Mouse (Mus musculus) hindbrain, embryonic 10.5 days (tissue): ENCODE data around the gene Tnfrsf25. TPM values are rescaled to one million over a fixed set of nuclear protein-coding genes. Genes with fewer than 3 reads are reported as not detected.
A peak's percentile ranks its signal among the peaks of the same experiment; 100 is the strongest.

ENCODE experiments used
- DNase-seq: peaks from one replicate; pipeline ENCODE4 v3.0.0-alpha.2; 2017; ENCODE audit warnings: low spot score
- H3K27ac ChIP-seq: fragments of 300-500 bp; sonication (generic); 2 replicates; pipeline ENCODE4 v1.5.1; 2016; ENCODE audit warnings: mild to moderate bottlenecking, moderate library complexity
- H3K27me3 ChIP-seq: fragments of 300-500 bp; sonication (generic); 2 replicates; pipeline ENCODE4 v1.6.1; 2016; ENCODE audit warnings: mild to moderate bottlenecking; ENCODE audit not compliant: poor library complexity, insufficient read depth, severe bottlenecking
- H3K36me3 ChIP-seq: fragments of 300-500 bp; sonication (generic); 2 replicates; pipeline ENCODE4 v1.6.1; 2016; ENCODE audit warnings: mild to moderate bottlenecking, moderate library complexity
- H3K4me1 ChIP-seq: fragments of 300-500 bp; sonication (generic); replicated peaks from 2 replicates; pipeline ENCODE4 v1.6.1; 2016; ENCODE audit warnings: mild to moderate bottlenecking
- H3K4me3 ChIP-seq: fragments of 300-500 bp; sonication (generic); 2 replicates; pipeline ENCODE4 v1.5.1; 2016; ENCODE audit warnings: mild to moderate bottlenecking, moderate library complexity
- H3K9me3 ChIP-seq: fragments of 300-500 bp; sonication (generic); 2 replicates; pipeline ENCODE4 v1.6.1; 2016; ENCODE audit warnings: mild to moderate bottlenecking, moderate library complexity
- WGBS: fragments of 180-500 bp; shearing (Covaris S2); methylation state at CpG from one replicate; pipeline ENCODE4 v1.1.7; 2016; 5-methylcytosine and 5-hydroxymethylcytosine counted together
- polyA plus RNA-seq: library from polyadenylated mRNA; unstranded; fragments of >200 nt; fragmentation: Nextera tagmentation; extraction: Ambion mirVana; gene quantifications from 2 replicates; pipeline ENCODE4 v1.2.1, GENCODE M21; 2016

The Tnfrsf25 gene
- polyA plus RNA-seq, 1 experiment from 2014 or later: 0.82 TPM

GRCm38 (mm10) chr4:152096927-152097326 lies 18.8 kb upstream of the Tnfrsf25 start:
- no peak for DNase-seq
- Histone ChIP-seq H3K9me3 (0 out of 2 replicates have a peak, but pooled peaks cover 2% of the 10 kb centered on the region), H3K27ac (peak overlapping the region; percentile 77), H3K36me3 (peaks cover 4% of the 10 kb centered on the region; the same call in 1 of the 2 replicates), H3K4me3 (peak overlapping the region; percentile 33), H3K27me3 (peaks cover 17% of the 10 kb centered on the region), H3K4me1 (peaks cover 58% of the 10 kb centered on the region)
- 41% methylated on average over 6 of the region's 6 CpGs for WGBS

GRCm38 (mm10) chr4:152097911-152098799 lies 17.6 kb upstream of the Tnfrsf25 start:
- Histone ChIP-seq H3K4me3 (peak overlapping the region; percentile 18), H3K36me3 (peaks cover 12% of the 10 kb centered on the region)
- 18% methylated on average over 11 of the region's 11 CpGs for WGBS

GRCm38 (mm10) chr4:152100541-152100940 lies 15.2 kb upstream of the Tnfrsf25 start:
- Histone ChIP-seq H3K36me3 (peaks cover 29% of the 10 kb centered on the region), H3K27me3 (peaks cover 17% of the 10 kb centered on the region), H3K4me3 (no peak overlapping the region), H3K4me1 (peaks cover 58% of the 10 kb centered on the region), H3K27ac (0 out of 2 replicates have a peak overlapping the region, but pooled peaks have one; percentile 12), H3K9me3 (no peaks in the 10 kb centered on the region)
- WGBS: 80% methylated on average over 11 of the region's 11 CpGs
- no peak for DNase-seq

More at GRCm38 (mm10) chr4:152097911-152098799, 17.6 kb upstream of the Tnfrsf25 start:
- DNase-seq: no peak
- Histone ChIP-seq H3K4me1 (peaks cover 54% of the 10 kb centered on the region), H3K9me3 (no peaks in the 10 kb centered on the region), H3K27ac (peak overlapping the region; percentile 35; the same call in 1 of the 2 replicates), H3K27me3 (peaks cover 17% of the 10 kb centered on the region)

- WGBS: 76% methylated on average over 7 of the region's 7 CpGs
- peaks cover 22% of the 10 kb centered on the region for H3K27me3 ChIP-seq
- 0 out of 2 replicates have a peak overlapping the region, but pooled peaks have one; percentile 12 for H3K27ac ChIP-seq
- DNase-seq: no peak
- peaks cover 54% of the 10 kb centered on the region for H3K4me1 ChIP-seq
- H3K9me3 ChIP-seq: no peaks in the 10 kb centered on the region
- H3K4me3 ChIP-seq: no peak overlapping the region
- H3K36me3 ChIP-seq: peaks cover 33% of the 10 kb centered on the region
Measured at GRCm38 (mm10) chr4:152101081-152101653, 14.6 kb upstream of the Tnfrsf25 start.

GRCm38 (mm10) chr4:152101921-152102320 lies 13.8 kb upstream of the Tnfrsf25 start:
- no peak overlapping the region for H3K4me3 ChIP-seq

GRCm38 (mm10) chr4:152103025-152103424 lies 12.7 kb upstream of the Tnfrsf25 start:
- H3K9me3 ChIP-seq: no peaks in the 10 kb centered on the region
- peak; percentile 79 for DNase-seq
- H3K4me3 ChIP-seq: no peak overlapping the region
- peaks cover 50% of the 10 kb centered on the region for H3K4me1 ChIP-seq
- H3K27ac ChIP-seq: no peak overlapping the region
- WGBS: 35% methylated on average over 7 of the region's 7 CpGs
- peaks cover 43% of the 10 kb centered on the region for H3K36me3 ChIP-seq
- H3K27me3 ChIP-seq: peaks cover 21% of the 10 kb centered on the region

More at GRCm38 (mm10) chr4:152101921-152102320, 13.8 kb upstream of the Tnfrsf25 start:
- DNase-seq: no peak
- Histone ChIP-seq H3K9me3 (no peaks in the 10 kb centered on the region), H3K27me3 (peaks cover 22% of the 10 kb centered on the region), H3K27ac (no peak overlapping the region), H3K36me3 (peaks cover 39% of the 10 kb centered on the region), H3K4me1 (peaks cover 50% of the 10 kb centered on the region)
- WGBS: 94% methylated on average over 16 of the region's 16 CpGs

- no peak for DNase-seq
- Histone ChIP-seq H3K27ac (no peak overlapping the region), H3K36me3 (peaks cover 76% of the 10 kb centered on the region), H3K27me3 (peaks cover 38% of the 10 kb centered on the region), H3K9me3 (no peaks in the 10 kb centered on the region), H3K4me1 (peaks cover 37% of the 10 kb centered on the region), H3K4me3 (peak overlapping the region; percentile 54; the same call in 1 of the 2 replicates)
- WGBS: 53% methylated on average over 9 of the region's 9 CpGs
Measured at GRCm38 (mm10) chr4:152106746-152107145, 9.0 kb upstream of the Tnfrsf25 start.

GRCm38 (mm10) chr4:152107493-152107892 lies 8.2 kb upstream of the Tnfrsf25 start:
- H3K27me3 ChIP-seq: peaks cover 44% of the 10 kb centered on the region
- H3K9me3 ChIP-seq: no peaks in the 10 kb centered on the region
- peak overlapping the region; percentile 74 for H3K27ac ChIP-seq
- 2% methylated on average over 24 of the region's 24 CpGs for WGBS
- peak overlapping the region; percentile 54 for H3K4me3 ChIP-seq
- H3K4me1 ChIP-seq: peaks cover 35% of the 10 kb centered on the region
- no peak for DNase-seq
- H3K36me3 ChIP-seq: peaks cover 77% of the 10 kb centered on the region

GRCm38 (mm10) chr4:152107971-152108509 lies 7.7 kb upstream of the Tnfrsf25 start:
- WGBS: 9% methylated on average over 30 of the region's 30 CpGs
- H3K27ac ChIP-seq: peak overlapping the region; percentile 74
- H3K9me3 ChIP-seq: no peaks in the 10 kb centered on the region
- DNase-seq: peak; percentile 93
- peak overlapping the region; percentile 54 for H3K4me3 ChIP-seq
- peaks cover 45% of the 10 kb centered on the region for H3K27me3 ChIP-seq
- peaks cover 77% of the 10 kb centered on the region for H3K36me3 ChIP-seq
- H3K4me1 ChIP-seq: peaks cover 31% of the 10 kb centered on the region

GRCm38 (mm10) chr4:152108673-152109072 lies 7.1 kb upstream of the Tnfrsf25 start:
- Histone ChIP-seq H3K4me3 (peak overlapping the region; percentile 54), H3K9me3 (no peaks in the 10 kb centered on the region), H3K36me3 (peaks cover 77% of the 10 kb centered on the region), H3K4me1 (peaks cover 30% of the 10 kb centered on the region), H3K27ac (no peak overlapping the region), H3K27me3 (peaks cover 51% of the 10 kb centered on the region)
- no peak for DNase-seq
- 85% methylated on average over 5 of the region's 5 CpGs for WGBS

GRCm38 (mm10) chr4:152109509-152109908 lies 6.2 kb upstream of the Tnfrsf25 start:
- peaks cover 77% of the 10 kb centered on the region for H3K36me3 ChIP-seq
- peaks cover 29% of the 10 kb centered on the region for H3K4me1 ChIP-seq
- no peak for DNase-seq
- H3K9me3 ChIP-seq: no peaks in the 10 kb centered on the region
- peaks cover 60% of the 10 kb centered on the region for H3K27me3 ChIP-seq
- H3K27ac ChIP-seq: no peak overlapping the region
- 86% methylated on average over 3 of the region's 3 CpGs for WGBS
- no peak overlapping the region for H3K4me3 ChIP-seq

- peaks cover 71% of the 10 kb centered on the region for H3K27me3 ChIP-seq
Measured at GRCm38 (mm10) chr4:152110689-152111088, 5.0 kb upstream of the Tnfrsf25 start.

More at GRCm38 (mm10) chr4:152110689-152111088, 5.0 kb upstream of the Tnfrsf25 start:
- Histone ChIP-seq H3K4me1 (peaks cover 35% of the 10 kb centered on the region), H3K36me3 (peaks cover 82% of the 10 kb centered on the region), H3K9me3 (no peaks in the 10 kb centered on the region), H3K4me3 (no peak overlapping the region), H3K27ac (no peak overlapping the region)
- no peak for DNase-seq
- WGBS: 81% methylated on average over 4 of the region's 4 CpGs
